ENCODE assay signal across 8 mouse cellular contexts in genomic region chr9:35421730-35422235, GRCm38 (mm10). TPM values are rescaled to one million over a fixed set of nuclear protein-coding genes. Genes with fewer than 3 reads are reported as not detected.
DNase-seq lines count a peak whose midpoint lies in the region; ATAC-seq and TF ChIP-seq lines count a peak whose summit lies in the region.

No protein-coding gene starts in this region.

- H3K27ac ChIP-seq in lung, embryonic 14.5 days (ENCODE audit: low read depth): peak overlapping the region; percentile 89
- peak overlapping the region; percentile 54; the same call in 1 of the 2 replicates for H3K27ac ChIP-seq in embryonic fibroblast, embryonic 13.5 days (ENCODE audit: insufficient read depth, low read length)
- H3K27ac ChIP-seq in liver, embryonic 13.5 days: no peak overlapping the region

- no peak for TF ChIP-seq CTCF in lung, embryonic 14.5 days (IDR thresholded peaks at IDR 0.05; ENCODE audit: low read depth)
- no peak for TF ChIP-seq CTCF in embryonic fibroblast, embryonic 13.5 days (IDR thresholded peaks at IDR 0.05; ENCODE audit: borderline replicate concordance, insufficient read depth, low read length)

- ATAC-seq in lung, embryonic 14.5 days (ENCODE audit: insufficient read depth): peak; percentile 77
- ATAC-seq in inflammation-experienced regulatory T-cells, adult 6 months: peak; percentile 63
- no peak; the same call in 1 of the 2 replicates for ATAC-seq in liver, embryonic 13.5 days (ENCODE audit: low read depth)
- ATAC-seq in neutrophil, adult 5-6 weeks (ENCODE audit: extremely low read depth, insufficient number of reproducible peaks, low FRiP score, poor library complexity, severe bottlenecking): peak; percentile 38
- no peak for ATAC-seq in erythroid progenitor cell, adult 5-6 weeks (replicated peaks; ENCODE audit: low FRiP score, poor library complexity, severe bottlenecking)

- WGBS in lung, embryonic 14.5 days: 1% methylated on average over 32 of the region's 35 CpGs
- under 1% methylated on average over 35 of the region's 35 CpGs for WGBS in liver, embryonic 13.5 days (ENCODE audit: insufficient replicate concordance)

- H3K27me3 ChIP-seq in lung, embryonic 14.5 days (ENCODE audit: insufficient read depth, low read length): peaks cover 22% of the 10 kb centered on the region
- H3K27me3 ChIP-seq in liver, embryonic 13.5 days: peaks cover 68% of the 10 kb centered on the region

- no peaks in the 10 kb centered on the region for H3K4me1 ChIP-seq in lung, embryonic 14.5 days (ENCODE audit: insufficient read depth)
- H3K4me1 ChIP-seq in embryonic fibroblast, embryonic 13.5 days (ENCODE audit: control insufficient read depth, insufficient read depth, low read length): peaks cover 4% of the 10 kb centered on the region; the same call in 1 of the 2 replicates
- H3K4me1 ChIP-seq in liver, embryonic 13.5 days (replicated peaks): peaks cover 14% of the 10 kb centered on the region; the same call in 1 of the 2 replicates

- peak overlapping the region; percentile 85 for H3K9ac ChIP-seq in lung, embryonic 14.5 days
- peak overlapping the region; percentile 80 for H3K9ac ChIP-seq in liver, embryonic 13.5 days

- H3K36me3 ChIP-seq in lung, embryonic 14.5 days (ENCODE audit: insufficient read depth): no peaks in the 10 kb centered on the region
- H3K36me3 ChIP-seq in liver, embryonic 13.5 days: no peaks in the 10 kb centered on the region

- H3K4me2 ChIP-seq in lung, embryonic 14.5 days: peak overlapping the region; percentile 78
- H3K4me2 ChIP-seq in liver, embryonic 13.5 days: peak overlapping the region; percentile 95

- peak; percentile 56 for DNase-seq in lung, embryonic 14.5 days
- no peak for DNase-seq in lung, postnatal 4 days
- peak; percentile 38 for DNase-seq in WW6 (ENCODE audit: low read depth, low spot score)
- peak; percentile 13 for DNase-seq in liver, embryonic 13.5 days

- H3K4me3 ChIP-seq in lung, embryonic 14.5 days (ENCODE audit: low read depth, low read length): peak overlapping the region; percentile 87
- H3K4me3 ChIP-seq in embryonic fibroblast, embryonic 13.5 days (ENCODE audit: insufficient read depth, low read length): peak overlapping the region; percentile 88
- H3K4me3 ChIP-seq in liver, embryonic 13.5 days (replicated peaks): peak overlapping the region; percentile 76

- H3K9me3 ChIP-seq in lung, embryonic 14.5 days (ENCODE audit: low read depth, low read length): no peaks in the 10 kb centered on the region
- H3K9me3 ChIP-seq in liver, embryonic 13.5 days (replicated peaks): no peaks in the 10 kb centered on the region

- no peak for TF ChIP-seq POLR2A in embryonic fibroblast, embryonic 13.5 days (IDR thresholded peaks at IDR 0.05; ENCODE audit: low read depth, low read length)

RNA-seq across cellular contexts. Expression of gene Cdon, which starts 0.9 kb away (rescaled TPM):
- polyA plus RNA-seq in lung, embryonic 14.5 days (2014; fragmentation: Nextera tagmentation; extraction: Ambion mirVana): 5.2 and 5.4 TPM in 2 replicates
- 28.4 and 79.8 TPM in 2 replicates for polyA plus RNA-seq in embryonic fibroblast, embryonic 13.5 days (2011; ENCODE audit: insufficient read length, low read depth, missing spikeins)
- 1 to 10 TPM; 2.6 to 3.6 (median 3.2) TPM for polyA plus RNA-seq in inflammation-experienced regulatory T-cells, adult 6 months (2017; shearing (Covaris generic))
- 0.36 and 0.53 TPM in 2 replicates for polyA plus RNA-seq in liver, embryonic 13.5 days (2015; fragmentation: Nextera tagmentation; extraction: Ambion mirVana)
- 2.6 and 2.7 TPM in 2 replicates for total RNA-seq in neutrophil, adult 5-6 weeks (2017)
- not detected in 2 replicates for total RNA-seq in erythroid progenitor cell, adult 5-6 weeks (2015; ENCODE audit: low replicate concordance)
- 1.1 TPM in 1 of 2 replicates, not detected in the other for total RNA-seq in erythroid progenitor cell, adult 5-6 weeks (2017; ENCODE audit: low replicate concordance)

Comparison
In these comparisons a context has a peak if more than half of its experiments do, and no peak if none do; other contexts are left out.
1. DNase-seq: peak in lung, embryonic 14.5 days (single experiment), WW6 (single experiment) and liver, embryonic 13.5 days (single experiment); none in lung, postnatal 4 days (0 of 2).
2. ATAC-seq: peak in lung, embryonic 14.5 days (single experiment), inflammation-experienced regulatory T-cells, adult 6 months (single experiment) and neutrophil, adult 5-6 weeks (single experiment); none in liver, embryonic 13.5 days (single experiment) and erythroid progenitor cell, adult 5-6 weeks (single experiment).
3. Peak in every context shown above with its lines, with median percentiles within 50 percentile points of each other: H3K4me3 ChIP-seq.